Mouse (Mus musculus): ENCODE measurements around the gene Kctd12b. TPM values are rescaled to one million over a fixed set of nuclear protein-coding genes. Genes with fewer than 3 reads are reported as not detected.
"Not testable (repeated sequence)": the region's sequence is repeated elsewhere in the genome, so short reads cannot be mapped to it uniquely, and the experiment has no call there.

Kctd12b gene
- polyA plus RNA-seq, 1 experiment from 2014 or later: 0.63 TPM

DNA sequence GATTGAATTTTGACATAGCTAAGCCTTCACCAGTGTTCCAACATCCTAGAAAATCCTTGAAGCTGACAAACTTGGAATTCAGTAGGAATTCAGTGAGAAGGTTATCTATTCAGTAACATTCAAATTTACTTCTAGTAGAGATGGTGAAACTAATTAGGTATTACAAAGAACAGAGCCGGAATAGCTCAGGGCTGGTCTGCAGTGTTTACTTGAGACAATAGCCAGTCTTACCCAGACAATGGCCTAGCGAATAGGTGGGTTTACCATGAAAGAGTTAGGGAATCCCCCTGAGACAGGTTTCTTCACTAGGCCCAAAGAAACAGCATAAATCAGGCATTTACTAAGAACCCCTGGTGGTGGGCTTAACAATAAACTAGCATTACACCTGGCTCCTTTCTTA, 28.0 kb downstream of the Kctd12b start:
- not testable (repeated sequence) for H3K27me3 ChIP-seq (ENCODE audit: control insufficient read depth, insufficient read depth, low read depth, low read length); H3K4me1 ChIP-seq (ENCODE audit: control insufficient read depth, low read depth, low read length); H3K9ac ChIP-seq (ENCODE audit: low read depth, low read length)

DNA sequence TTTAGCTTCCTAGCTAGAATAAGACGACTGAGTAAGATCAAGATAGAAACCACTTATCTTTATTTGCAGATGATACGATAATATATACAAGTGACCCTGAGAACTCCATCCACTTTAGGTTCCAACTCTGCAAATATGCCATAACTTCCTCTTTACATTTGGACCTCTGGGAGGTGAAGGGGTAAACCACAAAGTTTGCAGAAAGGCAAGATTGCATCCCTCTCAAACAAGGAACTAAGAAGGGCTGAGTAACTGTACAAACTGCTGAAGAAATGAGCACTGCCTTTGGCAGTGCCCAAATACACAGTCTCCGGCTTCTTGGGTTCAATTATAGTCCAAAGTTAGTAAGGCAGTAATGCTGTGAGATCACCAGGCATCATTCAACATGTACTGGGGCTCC, 31.3 kb downstream of the Kctd12b start:
- Histone ChIP-seq H3K9me3 (replicated peaks; ENCODE audit: control insufficient read depth, low read length) (no peaks in the 10 kb centered on the region), H3K4me1 (ENCODE audit: control insufficient read depth, low read depth, low read length) (no peaks in the 10 kb centered on the region), H3K36me3 (ENCODE audit: control insufficient read depth, insufficient read depth) (no peaks in the 10 kb centered on the region), H3K4me2 (ENCODE audit: low read depth, low read length) (no peak overlapping the region), H3K27ac (ENCODE audit: low read length) (no peak overlapping the region), H3K9ac (ENCODE audit: low read depth, low read length) (no peak overlapping the region), H3K27me3 (ENCODE audit: control insufficient read depth, insufficient read depth, low read depth, low read length) (no peaks in the 10 kb centered on the region), H3K4me3 (ENCODE audit: low read depth, low read length) (no peak overlapping the region)
- ATAC-seq (ENCODE audit: low read depth): no peak
- WGBS (ENCODE audit: insufficient replicate concordance): 33% methylated on average over 3 of the region's 3 CpGs

More for the DNA sequence above, 28.0 kb downstream of the Kctd12b start:
- 46% methylated on average over 2 of the region's 2 CpGs for WGBS (ENCODE audit: insufficient replicate concordance)
- H3K4me3 ChIP-seq (ENCODE audit: low read depth, low read length); H3K27ac ChIP-seq (ENCODE audit: low read length); H3K9me3 ChIP-seq (replicated peaks; ENCODE audit: control insufficient read depth, low read length); H3K4me2 ChIP-seq (ENCODE audit: low read depth, low read length); ATAC-seq (ENCODE audit: low read depth); H3K36me3 ChIP-seq (ENCODE audit: control insufficient read depth, insufficient read depth): not testable (repeated sequence)

DNA sequence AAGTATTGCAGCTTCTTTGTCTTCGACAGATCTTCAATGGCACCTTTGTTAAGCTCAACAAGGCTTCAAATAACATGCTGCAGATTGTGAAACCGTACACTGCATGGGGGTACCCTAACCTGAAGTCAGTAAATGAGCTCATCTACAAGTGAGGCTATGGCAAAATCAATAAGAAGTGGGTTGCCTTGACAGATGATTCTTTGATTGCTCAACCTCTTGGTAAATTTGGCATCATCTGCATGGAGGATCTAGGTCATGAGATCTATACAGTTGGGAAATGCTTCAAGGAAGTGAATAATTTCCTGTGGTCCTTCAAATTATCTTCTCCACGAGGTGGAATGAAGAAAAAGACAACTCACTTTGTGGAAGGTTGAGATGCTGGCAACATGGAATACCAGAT, 39.2 kb downstream of the Kctd12b start:
- Histone ChIP-seq H3K4me1 (ENCODE audit: control insufficient read depth, low read depth, low read length) (no peaks in the 10 kb centered on the region), H3K36me3 (ENCODE audit: control insufficient read depth, insufficient read depth) (no peaks in the 10 kb centered on the region), H3K9ac (ENCODE audit: low read depth, low read length) (no peak overlapping the region), H3K27me3 (ENCODE audit: control insufficient read depth, insufficient read depth, low read depth, low read length) (no peaks in the 10 kb centered on the region), H3K4me3 (ENCODE audit: low read depth, low read length) (no peak overlapping the region), H3K4me2 (ENCODE audit: low read depth, low read length) (no peak overlapping the region), H3K9me3 (replicated peaks; ENCODE audit: control insufficient read depth, low read length) (no peaks in the 10 kb centered on the region), H3K27ac (ENCODE audit: low read length) (no peak overlapping the region)
- ATAC-seq (ENCODE audit: low read depth): no peak
- 33% methylated on average over 3 of the region's 3 CpGs for WGBS (ENCODE audit: insufficient replicate concordance)

DNA sequence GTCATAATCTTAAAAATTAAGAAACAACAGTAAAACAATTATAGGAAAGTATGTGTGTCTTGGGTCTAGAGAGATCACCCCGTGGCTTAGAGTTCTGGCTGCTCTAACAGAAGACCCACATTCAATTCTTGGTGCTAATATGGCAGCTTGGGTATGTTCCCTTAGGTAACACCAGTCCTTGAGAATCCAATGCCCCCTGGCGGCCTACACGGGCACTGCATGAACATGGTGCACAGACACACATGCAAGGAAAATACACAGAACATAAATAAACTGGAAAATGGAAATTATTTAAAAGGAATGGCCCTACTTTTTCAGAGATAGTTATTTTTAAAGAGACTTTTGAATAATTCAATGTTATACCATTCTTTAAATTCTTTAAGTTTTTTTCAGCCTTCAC, 55.6 kb downstream of the Kctd12b start:
- H3K27me3 ChIP-seq (ENCODE audit: control insufficient read depth, insufficient read depth, low read depth, low read length): no peaks in the 10 kb centered on the region
- H3K9me3 ChIP-seq (replicated peaks; ENCODE audit: control insufficient read depth, low read length): no peaks in the 10 kb centered on the region
- H3K4me3 ChIP-seq (ENCODE audit: low read depth, low read length): no peak overlapping the region
- ATAC-seq (ENCODE audit: low read depth): no peak
- no peaks in the 10 kb centered on the region for H3K36me3 ChIP-seq (ENCODE audit: control insufficient read depth, insufficient read depth)
- H3K27ac ChIP-seq (ENCODE audit: low read length): no peak overlapping the region
- H3K9ac ChIP-seq (ENCODE audit: low read depth, low read length): no peak overlapping the region
- no peak overlapping the region for H3K4me2 ChIP-seq (ENCODE audit: low read depth, low read length)
- WGBS (ENCODE audit: insufficient replicate concordance): 39% methylated on average over 3 of the region's 3 CpGs
- H3K4me1 ChIP-seq (ENCODE audit: control insufficient read depth, low read depth, low read length): no peaks in the 10 kb centered on the region

DNA sequence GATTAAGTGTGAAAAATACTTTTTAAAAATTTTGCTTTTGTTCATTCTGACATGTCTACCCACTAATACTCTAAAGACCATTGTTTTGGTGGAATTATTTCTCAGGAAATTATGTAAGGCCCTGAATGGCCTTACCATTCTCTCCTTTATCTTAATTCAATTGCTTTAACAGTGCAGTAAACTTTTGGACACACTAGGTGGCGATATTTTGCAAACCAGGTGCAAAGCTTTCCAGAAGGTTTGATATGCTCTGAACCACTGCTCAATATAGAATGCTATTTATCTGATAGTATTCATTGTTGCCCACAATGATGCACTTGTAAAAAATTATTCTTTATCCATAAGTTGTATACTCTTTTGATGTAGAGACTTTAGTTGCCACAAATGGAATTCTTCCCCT, 59.9 kb downstream of the Kctd12b start:
- Histone ChIP-seq H3K4me2 (ENCODE audit: low read depth, low read length) (no peak overlapping the region), H3K4me1 (ENCODE audit: control insufficient read depth, low read depth, low read length) (no peaks in the 10 kb centered on the region), H3K36me3 (ENCODE audit: control insufficient read depth, insufficient read depth) (no peaks in the 10 kb centered on the region), H3K9ac (ENCODE audit: low read depth, low read length) (no peak overlapping the region), H3K4me3 (ENCODE audit: low read depth, low read length) (no peak overlapping the region), H3K9me3 (replicated peaks; ENCODE audit: control insufficient read depth, low read length) (no peaks in the 10 kb centered on the region), H3K27ac (ENCODE audit: low read length) (no peak overlapping the region), H3K27me3 (ENCODE audit: control insufficient read depth, insufficient read depth, low read depth, low read length) (no peaks in the 10 kb centered on the region)
- no peak for ATAC-seq (ENCODE audit: low read depth)
- 0% methylated on average over 1 of the region's 1 CpGs for WGBS (ENCODE audit: insufficient replicate concordance)

Other genes starting within 250 kb of the Kctd12b start
- 3.2 and 4.0 TPM in 2 replicates for gene Ubqln2, start 198.2 kb downstream of the Kctd12b start, polyA plus RNA-seq (2015; fragmentation: Nextera tagmentation; extraction: Ambion mirVana)
- not detected in 2 replicates for gene Cypt3, start 137.8 kb downstream of the Kctd12b start, polyA plus RNA-seq (2015; fragmentation: Nextera tagmentation; extraction: Ambion mirVana)
- 14.8 and 16.8 TPM in 2 replicates for gene Nbdy, start 27.2 kb upstream of the Kctd12b start, polyA plus RNA-seq (2015; fragmentation: Nextera tagmentation; extraction: Ambion mirVana)
- gene Spin2c, start 135.8 kb upstream of the Kctd12b start, polyA plus RNA-seq (2015; fragmentation: Nextera tagmentation; extraction: Ambion mirVana): 1.1 TPM in 2 replicates

Measured in liver, embryonic 16.5 days (tissue).